Mouse (Mus musculus): Measurements from ENCODE around the gene Cabp4.

- no peak for TF ChIP-seq GATA1 (IDR thresholded peaks at IDR 0.05; ENCODE audit: borderline replicate concordance, low read length)
- TF ChIP-seq FLI1 (IDR thresholded peaks at IDR 0.05; ENCODE audit: low read length): no peak
These were observed 47.9 kb upstream of the Cabp4 start, which contains the start of gene Ppp1ca for GRCm38 (mm10) chr19:4191528-4192250.
